Mouse (Mus musculus) embryonic facial prominence, embryonic 13.5 days (tissue): Measurements from ENCODE around the gene Eng. TPM values are rescaled to one million over a fixed set of nuclear protein-coding genes. Genes with fewer than 3 reads are reported as not detected.
A peak's percentile ranks its signal among the peaks of the same experiment; 100 is the strongest.

ENCODE experiments used
- ATAC-seq: fragments of 200-750 bp; cut with Nextera tagmentation; 2 replicates; pipeline ENCODE4 v1.8.0; 2017; ENCODE audit warnings: low read depth; ENCODE audit not compliant: insufficient number of reproducible peaks, insufficient read depth, low FRiP score, low TSS enrichment
- H3K27ac ChIP-seq: fragments of 300-500 bp; sonication (generic); 2 replicates; pipeline ENCODE4 v1.5.1; 2015; ENCODE audit warnings: moderate library complexity, mild to moderate bottlenecking, inconsistent platforms
- H3K27me3 ChIP-seq: fragments of 300-500 bp; sonication (generic); 2 replicates; pipeline ENCODE4 v1.6.1; 2015; ENCODE audit warnings: mild to moderate bottlenecking, inconsistent platforms
- H3K36me3 ChIP-seq: fragments of 300-500 bp; sonication (generic); 2 replicates; pipeline ENCODE4 v1.6.1; 2015; ENCODE audit warnings: mild to moderate bottlenecking, inconsistent platforms
- H3K4me1 ChIP-seq: fragments of 300-500 bp; sonication (generic); 2 replicates; pipeline ENCODE4 v1.6.1; 2015; ENCODE audit warnings: inconsistent platforms
- H3K4me2 ChIP-seq: fragments of 300-500 bp; sonication (generic); 2 replicates; pipeline ENCODE4 v1.6.1; 2015; ENCODE audit warnings: moderate library complexity, mild to moderate bottlenecking, inconsistent platforms
- H3K4me3 ChIP-seq: fragments of 300-500 bp; sonication (generic); 2 replicates; pipeline ENCODE4 v1.5.1; 2015; ENCODE audit warnings: mild to moderate bottlenecking, inconsistent platforms
- H3K9ac ChIP-seq: fragments of 300-500 bp; sonication (generic); 2 replicates; pipeline ENCODE4 v1.6.1; 2015; ENCODE audit warnings: mild to moderate bottlenecking, inconsistent platforms
- H3K9me3 ChIP-seq: fragments of 300-500 bp; sonication (generic); 2 replicates; pipeline ENCODE4 v1.6.1; 2016; ENCODE audit warnings: inconsistent platforms
- WGBS: fragments of 180-500 bp; shearing (Covaris S2); methylation state at CpG from one replicate; pipeline ENCODE4 v1.1.7; 2015; ENCODE audit warnings: mixed read lengths; 5-methylcytosine and 5-hydroxymethylcytosine counted together
- polyA plus RNA-seq: library from polyadenylated mRNA; unstranded; fragments of >200 nt; fragmentation: Nextera tagmentation; extraction: Ambion mirVana; gene quantifications from 2 replicates; pipeline ENCODE4 v1.2.1, GENCODE M21; 2015

Eng gene
- polyA plus RNA-seq, 1 experiment from 2014 or later, result 49.1 TPM

DNA sequence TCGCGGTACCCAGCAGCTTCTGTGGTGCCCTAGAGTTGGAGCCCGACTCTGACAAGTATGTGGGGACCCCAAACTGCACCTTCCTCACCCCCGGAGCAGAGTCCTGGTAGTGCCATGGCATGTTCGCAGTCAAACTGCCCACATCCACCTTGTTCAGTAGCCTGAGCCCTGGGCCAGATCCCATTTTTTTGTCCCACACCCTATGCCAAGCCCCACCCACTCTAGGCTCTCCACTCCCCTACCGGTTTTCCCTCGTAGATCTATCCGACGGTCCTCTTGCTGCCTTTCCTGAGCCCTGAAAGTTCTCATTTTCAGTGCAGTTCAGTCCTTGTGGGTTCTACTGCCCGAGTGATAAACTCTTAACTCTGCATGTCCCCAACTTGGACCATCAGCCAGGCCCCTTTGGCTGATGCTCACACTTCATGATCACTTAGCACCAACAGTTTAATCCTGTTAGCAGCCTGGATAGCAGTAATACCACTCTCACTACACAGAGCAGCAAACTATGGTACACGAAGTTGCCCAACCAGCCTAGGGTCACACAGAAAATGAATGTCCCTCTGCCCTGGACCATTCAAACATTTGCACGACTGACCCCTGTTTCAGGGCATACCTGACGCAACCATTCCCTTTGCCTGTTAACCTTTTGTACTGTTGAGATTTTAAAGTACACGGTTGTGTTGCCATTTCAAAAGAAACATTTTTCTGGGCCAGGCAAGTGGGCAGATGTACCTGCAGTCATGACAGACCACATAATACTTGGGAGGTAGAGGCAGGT is 54.8 kb downstream of the Eng start:
- 86% methylated on average over 14 of the region's 14 CpGs for WGBS
- no peaks in the 10 kb centered on the region for H3K4me1 ChIP-seq
- no peak overlapping the region for H3K27ac ChIP-seq
- no peak overlapping the region for H3K9ac ChIP-seq
- H3K4me2 ChIP-seq, result no peak overlapping the region
- no peaks in the 10 kb centered on the region for H3K9me3 ChIP-seq
- no peak for ATAC-seq
- no peak overlapping the region for H3K4me3 ChIP-seq
- H3K27me3 ChIP-seq, result no peaks in the 10 kb centered on the region
- peaks cover 41% of the 10 kb centered on the region for H3K36me3 ChIP-seq

- H3K27me3 ChIP-seq, result no peaks in the 10 kb centered on the region
- no peak overlapping the region for H3K9ac ChIP-seq
- WGBS, result 91% methylated on average over 8 of the region's 8 CpGs
- ATAC-seq, result no peak
- no peaks in the 10 kb centered on the region for H3K4me1 ChIP-seq
- H3K27ac ChIP-seq, result no peak overlapping the region
- H3K36me3 ChIP-seq, result peaks cover 59% of the 10 kb centered on the region
- H3K4me3 ChIP-seq, result no peak overlapping the region
- H3K4me2 ChIP-seq, result no peak overlapping the region
- H3K9me3 ChIP-seq, result no peaks in the 10 kb centered on the region
These were observed 56.7 kb downstream of the Eng start for GRCm38 (mm10) chr2:32703046-32703445.

DNA sequence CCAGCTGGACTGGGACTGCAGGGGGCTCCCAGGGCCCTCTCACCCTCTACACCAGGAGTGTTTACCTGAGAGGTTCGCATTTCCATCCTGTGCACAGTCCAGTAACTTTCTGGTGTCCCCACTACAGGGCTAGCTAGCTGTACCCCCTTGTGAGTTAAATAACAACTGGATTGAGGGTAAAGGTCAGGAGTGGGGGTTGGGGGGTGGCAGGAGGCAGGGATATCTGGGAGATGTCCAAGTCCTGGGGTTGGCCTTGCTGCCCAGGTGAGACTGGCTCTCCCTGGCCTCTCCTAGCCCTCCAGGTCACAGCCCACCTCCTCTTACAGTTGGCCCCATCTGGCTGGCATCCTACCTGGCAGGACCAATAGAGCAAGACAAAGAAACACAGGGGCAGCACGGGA is 57.6 kb downstream of the Eng start, which contains the start of gene Fpgs:
Gene Fpgs, minus strand, starts transcription at position 125 of the 401 bp plus-strand sequence.
- H3K4me1 ChIP-seq, result no peaks in the 10 kb centered on the region
- 94% methylated on average over 2 of the region's 2 CpGs for WGBS
- ATAC-seq, result no peak
- H3K9me3 ChIP-seq, result no peaks in the 10 kb centered on the region
- no peak within 1 kb of the TSS for H3K9ac ChIP-seq
- no peak within 1 kb of the TSS for H3K4me2 ChIP-seq
- H3K27ac ChIP-seq, result no peak within 1 kb of the TSS
- H3K4me3 ChIP-seq, result no peak within 1 kb of the TSS
- H3K27me3 ChIP-seq, result no peaks in the 10 kb centered on the region
- H3K36me3 ChIP-seq, result peaks cover 68% of the 10 kb centered on the region

GRCm38 (mm10) chr2:32705018-32705417 is 58.6 kb downstream of the Eng start:
- no peak overlapping the region for H3K9ac ChIP-seq
- no peak overlapping the region for H3K27ac ChIP-seq
- no peak overlapping the region for H3K4me3 ChIP-seq
- H3K9me3 ChIP-seq, result no peaks in the 10 kb centered on the region
- peaks cover 78% of the 10 kb centered on the region for H3K36me3 ChIP-seq
- H3K27me3 ChIP-seq, result no peaks in the 10 kb centered on the region
- 90% methylated on average over 7 of the region's 7 CpGs for WGBS
- H3K4me2 ChIP-seq, result no peak overlapping the region
- no peaks in the 10 kb centered on the region for H3K4me1 ChIP-seq
- no peak for ATAC-seq

DNA sequence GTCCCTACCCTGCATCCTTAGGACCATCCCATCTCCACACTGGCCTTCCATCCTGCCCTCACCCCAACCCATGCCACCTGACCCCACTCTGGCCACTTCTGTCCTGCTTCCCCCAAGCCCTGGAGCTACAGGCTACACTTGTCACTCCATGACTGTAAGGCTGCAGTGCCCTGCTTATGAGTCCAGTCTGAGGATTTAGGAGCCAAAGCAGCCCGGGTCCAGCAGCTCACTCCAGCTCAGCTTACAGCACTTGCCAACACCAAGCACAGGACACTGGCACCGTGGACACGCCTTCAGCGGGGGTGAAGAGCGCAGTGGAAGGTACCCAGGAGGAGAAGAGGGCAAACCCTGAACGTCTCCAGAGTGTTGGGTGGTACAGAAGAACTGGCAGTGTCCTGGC is 60.6 kb downstream of the Eng start:
- WGBS, result 94% methylated on average over 6 of the region's 6 CpGs
- no peak for ATAC-seq
- no peak overlapping the region for H3K4me3 ChIP-seq
- no peak overlapping the region; the same call in 1 of the 2 replicates for H3K9ac ChIP-seq
- no peak overlapping the region for H3K4me2 ChIP-seq
- no peaks in the 10 kb centered on the region for H3K9me3 ChIP-seq
- no peak overlapping the region for H3K27ac ChIP-seq
- peaks cover 10% of the 10 kb centered on the region for H3K4me1 ChIP-seq
- H3K36me3 ChIP-seq, result peaks cover 89% of the 10 kb centered on the region
- no peaks in the 10 kb centered on the region for H3K27me3 ChIP-seq

DNA sequence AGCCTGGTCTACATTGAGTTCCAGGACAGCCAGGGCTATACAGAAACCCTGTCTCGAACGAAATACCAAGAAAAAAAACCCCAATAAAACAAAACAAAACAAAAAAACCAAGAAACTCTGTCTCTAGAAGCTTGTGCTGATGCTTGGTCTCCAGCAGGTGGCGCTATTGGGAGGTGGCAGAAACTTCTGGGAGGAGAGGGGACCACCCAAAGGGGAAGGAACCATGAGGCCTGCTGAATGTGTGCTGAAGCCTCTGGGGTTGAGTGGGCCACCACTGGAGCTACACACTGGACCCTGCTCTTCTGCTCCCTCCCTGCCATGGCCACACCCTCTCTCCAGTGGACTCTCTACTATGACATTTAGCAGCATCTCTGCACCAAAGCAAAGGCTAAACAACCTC is 62.2 kb downstream of the Eng start:
- Histone ChIP-seq H3K4me1 (peaks cover 11% of the 10 kb centered on the region), H3K9me3 (no peaks in the 10 kb centered on the region), H3K36me3 (peaks cover 74% of the 10 kb centered on the region), H3K4me3 (no peak overlapping the region), H3K4me2 (no peak overlapping the region), H3K27ac (no peak overlapping the region), H3K9ac (no peak overlapping the region), H3K27me3 (no peaks in the 10 kb centered on the region)
- no peak for ATAC-seq
- 46% methylated on average over 3 of the region's 3 CpGs for WGBS

GRCm38 (mm10) chr2:32709521-32710137 is 63.2 kb downstream of the Eng start:
- no peak overlapping the region for H3K9ac ChIP-seq
- WGBS, result 92% methylated on average over 20 of the region's 20 CpGs
- no peak overlapping the region for H3K4me3 ChIP-seq
- H3K4me2 ChIP-seq, result no peak overlapping the region
- no peaks in the 10 kb centered on the region for H3K9me3 ChIP-seq
- peaks cover 64% of the 10 kb centered on the region for H3K36me3 ChIP-seq
- ATAC-seq, result no peak
- H3K4me1 ChIP-seq, result peaks cover 20% of the 10 kb centered on the region
- H3K27me3 ChIP-seq, result no peaks in the 10 kb centered on the region
- 0 out of 2 replicates have a peak overlapping the region, but pooled peaks have one; percentile 4 for H3K27ac ChIP-seq

- Histone ChIP-seq H3K4me2 (no peak overlapping the region), H3K4me1 (peaks cover 25% of the 10 kb centered on the region), H3K9me3 (no peaks in the 10 kb centered on the region), H3K27ac (no peak overlapping the region), H3K9ac (no peak overlapping the region), H3K4me3 (no peak overlapping the region), H3K27me3 (no peaks in the 10 kb centered on the region), H3K36me3 (peaks cover 56% of the 10 kb centered on the region)
- WGBS, result 86% methylated on average over 5 of the region's 5 CpGs
- ATAC-seq, result no peak
These were observed 64.0 kb downstream of the Eng start for GRCm38 (mm10) chr2:32710425-32710824.

GRCm38 (mm10) chr2:32711301-32712056 is 65.1 kb downstream of the Eng start:
- peak overlapping the region; percentile 93 for H3K4me2 ChIP-seq
- WGBS, result 26% methylated on average over 9 of the region's 9 CpGs
- H3K4me1 ChIP-seq, result peaks cover 25% of the 10 kb centered on the region
- peak overlapping the region; percentile 88 for H3K9ac ChIP-seq
- no peaks in the 10 kb centered on the region for H3K9me3 ChIP-seq
- H3K36me3 ChIP-seq, result peaks cover 45% of the 10 kb centered on the region
- no peaks in the 10 kb centered on the region for H3K27me3 ChIP-seq
- ATAC-seq, result no peak
- H3K27ac ChIP-seq, result peak overlapping the region; percentile 97
- peak overlapping the region; percentile 87 for H3K4me3 ChIP-seq

GRCm38 (mm10) chr2:32712108-32712551 is 65.7 kb downstream of the Eng start:
- H3K4me2 ChIP-seq, result peak overlapping the region; percentile 93
- peak overlapping the region; percentile 97 for H3K27ac ChIP-seq
- peaks cover 39% of the 10 kb centered on the region for H3K36me3 ChIP-seq
- H3K27me3 ChIP-seq, result no peaks in the 10 kb centered on the region
- no peaks in the 10 kb centered on the region for H3K9me3 ChIP-seq
- under 1% methylated on average over 41 of the region's 41 CpGs for WGBS
- H3K4me1 ChIP-seq, result peaks cover 25% of the 10 kb centered on the region
- peak overlapping the region; percentile 88 for H3K9ac ChIP-seq
- ATAC-seq, result peak; percentile 44
- peak overlapping the region; percentile 87 for H3K4me3 ChIP-seq

DNA sequence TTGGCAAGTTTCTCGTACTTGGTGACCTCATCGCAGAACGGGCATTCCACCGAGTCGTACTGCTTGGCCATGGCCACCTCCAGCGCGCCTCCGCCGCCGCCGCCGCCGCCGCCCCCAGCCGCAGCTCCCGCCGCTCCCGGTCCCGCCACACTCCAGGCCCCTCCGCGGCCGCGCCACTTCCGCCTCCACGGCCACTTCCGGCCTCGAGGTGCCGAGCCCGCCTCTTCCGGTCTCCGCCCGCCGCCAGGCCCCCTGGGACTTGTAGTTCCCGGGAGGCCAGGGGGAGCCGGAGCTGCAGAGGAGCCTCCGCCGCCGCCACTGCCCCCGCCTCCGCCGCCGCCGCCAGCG is 66.2 kb downstream of the Eng start:
- Histone ChIP-seq H3K9me3 (no peaks in the 10 kb centered on the region), H3K9ac (peak overlapping the region; percentile 88), H3K4me2 (peak overlapping the region; percentile 93), H3K36me3 (peaks cover 35% of the 10 kb centered on the region), H3K27ac (peak overlapping the region; percentile 97), H3K4me3 (peak overlapping the region; percentile 87), H3K4me1 (peaks cover 25% of the 10 kb centered on the region), H3K27me3 (no peaks in the 10 kb centered on the region)
- ATAC-seq, result peak; percentile 86
- under 1% methylated on average over 39 of the region's 44 CpGs for WGBS
